Mouse (Mus musculus) embryonic facial prominence, embryonic 15.5 days (tissue): ENCODE measurements around the gene Psmd5. TPM values are rescaled to one million over a fixed set of nuclear protein-coding genes. Genes with fewer than 3 reads are reported as not detected.
"Not testable (repeated sequence)": the region's sequence is repeated elsewhere in the genome, so short reads cannot be mapped to it uniquely, and the experiment has no call there.

Experiments used
- ATAC-seq: fragments of 200-750 bp; cut with Nextera tagmentation; 2 replicates; pipeline ENCODE4 v1.8.0; 2017; ENCODE audit warnings: low read depth, moderate TSS enrichment; ENCODE audit not compliant: insufficient number of reproducible peaks, low FRiP score, low TSS enrichment
- H3K27ac ChIP-seq: fragments of 300-500 bp; sonication (generic); replicated peaks from 2 replicates; pipeline ENCODE4 v1.5.1; 2015; ENCODE audit warnings: mild to moderate bottlenecking, inconsistent platforms
- H3K27me3 ChIP-seq: fragments of 300-500 bp; sonication (generic); 2 replicates; pipeline ENCODE4 v1.6.1; 2015; ENCODE audit warnings: inconsistent platforms
- H3K36me3 ChIP-seq: fragments of 300-500 bp; sonication (generic); 2 replicates; pipeline ENCODE4 v1.6.1; 2015; ENCODE audit warnings: mild to moderate bottlenecking, inconsistent platforms
- H3K4me1 ChIP-seq: fragments of 300-500 bp; sonication (generic); 2 replicates; pipeline ENCODE4 v1.6.1; 2015; ENCODE audit warnings: inconsistent platforms
- H3K4me2 ChIP-seq: fragments of 300-500 bp; sonication (generic); replicated peaks from 2 replicates; pipeline ENCODE4 v1.6.1; 2015; ENCODE audit warnings: mild to moderate bottlenecking, inconsistent platforms
- H3K4me3 ChIP-seq: fragments of 300-500 bp; sonication (generic); replicated peaks from 2 replicates; pipeline ENCODE4 v1.5.1; 2015; ENCODE audit warnings: mild to moderate bottlenecking, inconsistent platforms
- H3K9ac ChIP-seq: fragments of 300-500 bp; sonication (generic); 2 replicates; pipeline ENCODE4 v1.6.1; 2015; ENCODE audit warnings: inconsistent platforms
- H3K9me3 ChIP-seq: fragments of 300-500 bp; sonication (generic); replicated peaks from 2 replicates; pipeline ENCODE4 v1.6.1; 2016; ENCODE audit warnings: inconsistent platforms
- WGBS: fragments of 180-500 bp; shearing (Covaris S2); methylation state at CpG from one replicate; pipeline ENCODE4 v1.1.7; 2015; 5-methylcytosine and 5-hydroxymethylcytosine counted together
- polyA plus RNA-seq: library from polyadenylated mRNA; unstranded; fragments of >200 nt; fragmentation: Nextera tagmentation; extraction: Ambion mirVana; gene quantifications from 2 replicates; pipeline ENCODE4 v1.2.1, GENCODE M21; 2015

The Psmd5 gene
- polyA plus RNA-seq, 1 experiment from 2014 or later = 91.4 TPM

DNA sequence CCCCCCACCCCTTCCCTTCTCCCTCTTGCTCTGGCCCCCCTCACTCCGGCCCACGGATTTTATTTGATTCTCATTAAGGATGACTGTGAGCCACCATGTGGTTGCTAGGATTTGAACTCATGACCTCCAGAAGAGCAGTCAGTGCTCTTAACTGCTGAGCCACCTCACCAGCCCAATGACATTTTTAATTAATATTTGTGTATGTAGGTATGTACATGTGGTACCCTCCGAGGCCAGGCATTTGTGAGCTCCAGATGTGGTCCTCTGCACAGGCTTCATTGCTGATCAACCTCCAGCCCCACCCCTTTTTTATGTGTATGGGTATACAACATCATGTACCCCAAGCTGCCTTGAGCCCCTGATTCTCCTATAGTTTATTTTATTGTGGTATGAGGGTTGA lies 71.0 kb downstream of the Psmd5 start:
- Histone ChIP-seq H3K4me2 (peak overlapping the region; percentile 42), H3K4me3 (peak overlapping the region; percentile 24), H3K9ac (no peak overlapping the region), H3K27ac (no peak overlapping the region), H3K4me1 (peaks cover 24% of the 10 kb centered on the region), H3K27me3 (no peaks in the 10 kb centered on the region), H3K9me3 (no peaks in the 10 kb centered on the region), H3K36me3 (peaks cover 23% of the 10 kb centered on the region)
- no peak for ATAC-seq
- 57% methylated on average over 3 of the region's 3 CpGs for WGBS

DNA sequence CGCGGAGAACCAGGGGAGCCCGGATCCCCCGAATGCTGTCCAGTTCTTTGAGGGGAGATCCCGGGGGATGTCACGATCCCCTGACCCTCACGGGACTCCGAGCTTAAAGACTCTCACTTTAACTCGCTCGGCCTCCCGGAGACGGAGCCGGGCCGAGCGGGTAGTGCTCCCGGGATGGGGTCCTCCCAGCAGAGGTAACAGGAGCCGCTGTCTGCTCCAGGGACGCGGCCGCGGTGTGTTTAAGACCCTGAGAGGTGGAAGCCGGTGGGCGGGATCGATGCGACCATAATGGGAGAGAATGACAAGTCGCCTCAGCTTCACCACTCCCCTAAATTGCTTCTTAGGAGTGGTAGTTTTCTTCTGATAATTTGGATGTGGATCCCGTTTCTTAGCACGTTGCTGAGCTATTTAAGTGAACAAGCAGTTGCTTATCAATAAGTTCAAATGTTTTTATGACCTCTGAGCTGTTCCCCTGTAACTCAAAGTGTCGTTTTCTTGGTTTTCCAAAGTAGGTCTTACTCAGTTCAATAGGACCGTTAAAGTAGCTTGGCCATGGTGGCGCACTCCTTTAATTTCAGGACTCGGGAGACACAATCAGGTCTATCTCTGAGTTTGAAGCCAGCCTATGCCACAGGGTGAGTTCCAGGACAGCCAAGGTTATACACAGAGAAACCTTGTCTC lies 72.1 kb downstream of the Psmd5 start:
- Histone ChIP-seq H3K4me1 (peaks cover 29% of the 10 kb centered on the region), H3K36me3 (peaks cover 16% of the 10 kb centered on the region; the same call in 1 of the 2 replicates), H3K9ac (peak overlapping the region; percentile 85), H3K4me2 (peak overlapping the region; percentile 59), H3K27ac (peak overlapping the region; percentile 94), H3K4me3 (peak overlapping the region; percentile 70)
- not testable (repeated sequence) for H3K9me3 ChIP-seq, H3K27me3 ChIP-seq
- under 1% methylated on average over 30 of the region's 32 CpGs for WGBS
- ATAC-seq = 0 out of 2 replicates have a peak, but pooled peaks have one; percentile 9

DNA sequence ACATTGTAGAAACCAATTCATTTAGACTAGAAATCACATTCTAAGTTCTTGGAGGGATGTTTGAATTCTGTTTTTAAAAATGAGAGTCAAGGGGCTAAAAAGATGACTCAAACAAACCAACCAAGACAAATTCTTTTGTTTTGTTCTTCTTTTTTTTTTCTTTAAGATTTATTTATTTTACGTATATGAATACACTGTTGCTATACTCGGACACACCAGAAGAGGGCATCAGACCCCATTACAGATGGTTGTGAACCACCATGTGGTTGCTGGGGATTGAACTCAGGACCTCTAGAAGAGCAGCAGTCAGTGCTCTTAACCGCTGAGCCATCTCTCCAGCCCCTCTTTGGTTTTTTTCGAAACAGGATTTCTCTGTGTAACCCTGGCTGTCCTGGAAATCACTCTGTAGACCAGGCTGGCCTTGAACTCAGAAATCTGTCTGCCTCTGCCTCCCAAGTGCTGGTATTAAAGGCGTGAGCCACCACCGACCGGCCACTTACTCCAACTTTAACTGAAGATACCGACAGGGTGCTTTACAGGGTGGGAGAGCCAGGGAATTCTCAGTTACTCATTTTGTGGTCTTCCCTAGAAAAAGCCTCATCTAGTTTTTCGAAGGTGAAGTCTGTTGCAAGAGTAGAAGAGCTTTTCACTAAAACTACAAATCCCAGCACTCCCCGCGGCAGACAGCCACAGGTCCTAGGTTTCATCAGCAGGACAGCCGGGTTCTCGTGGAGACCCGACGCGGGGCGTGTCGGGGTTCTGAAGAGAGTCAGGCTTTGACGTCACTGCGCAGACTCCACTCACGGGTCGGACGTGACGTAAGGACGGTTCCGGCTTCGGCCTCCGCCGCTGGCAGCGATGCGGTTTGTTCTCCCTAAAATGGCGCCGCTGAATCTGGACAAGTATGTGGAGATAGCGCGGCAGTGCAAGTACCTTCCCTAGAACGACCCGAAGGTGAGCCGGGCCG lies 73.0 kb downstream of the Psmd5 start:
- ATAC-seq = peak; percentile 97
- 4% methylated on average over 39 of the region's 39 CpGs for WGBS
- peaks cover 13% of the 10 kb centered on the region; the same call in 1 of the 2 replicates for H3K36me3 ChIP-seq
- H3K4me1 ChIP-seq = peaks cover 29% of the 10 kb centered on the region
- peak overlapping the region; percentile 94 for H3K27ac ChIP-seq
- peak overlapping the region; percentile 85 for H3K9ac ChIP-seq
- H3K27me3 ChIP-seq = no peaks in the 10 kb centered on the region
- no peaks in the 10 kb centered on the region for H3K9me3 ChIP-seq
- H3K4me3 ChIP-seq = peak overlapping the region; percentile 70
- peak overlapping the region; percentile 42 for H3K4me2 ChIP-seq

DNA sequence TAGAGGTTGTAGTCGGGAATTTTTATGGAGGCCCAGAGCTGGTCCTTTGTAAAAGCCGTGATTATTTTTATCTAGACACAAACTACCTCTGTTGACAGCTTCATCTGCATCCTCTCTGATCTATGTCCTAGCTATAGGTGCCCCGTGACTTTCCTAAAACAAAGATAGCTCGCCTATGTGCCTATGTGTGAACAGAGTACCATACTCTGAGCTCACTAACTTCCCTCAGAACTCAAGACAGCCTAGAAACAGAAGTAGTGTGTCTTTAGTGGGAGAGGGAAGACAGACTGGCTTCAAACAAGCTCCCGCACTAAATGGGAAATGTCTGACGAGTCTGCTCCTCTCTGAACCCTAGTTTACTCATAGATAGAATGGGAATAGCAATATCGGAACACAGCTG lies 74.4 kb downstream of the Psmd5 start:
- H3K4me3 ChIP-seq = peak overlapping the region; percentile 73

More for the DNA sequence above, 74.4 kb downstream of the Psmd5 start:
- Histone ChIP-seq H3K9ac (no peak overlapping the region), H3K36me3 (peaks cover 4% of the 10 kb centered on the region; the same call in 1 of the 2 replicates), H3K27me3 (no peaks in the 10 kb centered on the region), H3K4me1 (peaks cover 29% of the 10 kb centered on the region), H3K9me3 (no peaks in the 10 kb centered on the region), H3K27ac (peak overlapping the region; percentile 88), H3K4me2 (peak overlapping the region; percentile 75)
- no peak for ATAC-seq
- WGBS = 78% methylated on average over 7 of the region's 7 CpGs

Other genes with a start within 250 kb of the Psmd5 start
- 79.7 and 80.3 TPM in 2 replicates for gene Gapvd1, start 119.7 kb downstream of the Psmd5 start, polyA plus RNA-seq
- 771 and 838 TPM in 2 replicates for gene Hspa5, start 103.0 kb downstream of the Psmd5 start, polyA plus RNA-seq
- gene Rabepk, start 75.1 kb downstream of the Psmd5 start, polyA plus RNA-seq = 38.9 and 41.0 TPM in 2 replicates
- 90.4 and 95.6 TPM in 2 replicates for gene Fbxw2, start 48.7 kb downstream of the Psmd5 start, polyA plus RNA-seq
- 0.20 and 0.39 TPM in 2 replicates for gene Gm34653, start 42.0 kb downstream of the Psmd5 start, polyA plus RNA-seq
- 0.09 TPM in 1 of 2 replicates, not detected in the other for gene Cutal, start 572 bp downstream of the Psmd5 start, polyA plus RNA-seq
- gene Phf19, start 39.1 kb upstream of the Psmd5 start, polyA plus RNA-seq = 9.0 and 10.3 TPM in 2 replicates
- gene Traf1, start 86.8 kb upstream of the Psmd5 start, polyA plus RNA-seq = 4.5 and 5.9 TPM in 2 replicates
- gene Hc, start 186.5 kb upstream of the Psmd5 start, polyA plus RNA-seq = 0.37 TPM in 1 of 2 replicates, not detected in the other
- gene AI182371, start 226.6 kb upstream of the Psmd5 start, polyA plus RNA-seq = 0.30 and 0.40 TPM in 2 replicates
- gene Cntrl, start 234.5 kb upstream of the Psmd5 start, polyA plus RNA-seq = 23.3 and 24.3 TPM in 2 replicates